Mouse (Mus musculus): Measurements from ENCODE around the gene Lrriq1. TPM values are rescaled to one million over a fixed set of nuclear protein-coding genes. Genes with fewer than 3 reads are reported as not detected.
A peak's percentile ranks its signal among the peaks of the same experiment; 100 is the strongest.

The Lrriq1 gene
- polyA plus RNA-seq (2014; fragmentation: Nextera tagmentation; extraction: Ambion mirVana), result 1.7 and 2.1 TPM in 2 replicates

- H3K27ac ChIP-seq (ENCODE audit: low read depth, low read length), result no peak within 1 kb of the TSS
- no peaks in the 10 kb centered on the region for H3K36me3 ChIP-seq (ENCODE audit: control insufficient read depth, insufficient read depth, low read length)
- peak within 1 kb of the TSS; percentile 74 for H3K4me2 ChIP-seq (ENCODE audit: low read depth, low read length, severe bottlenecking)
- no peaks in the 10 kb centered on the region for H3K27me3 ChIP-seq (ENCODE audit: control insufficient read depth, insufficient read depth, low read length)
- H3K9ac ChIP-seq (ENCODE audit: low read length), result peak within 1 kb of the TSS; percentile 58
- H3K4me1 ChIP-seq (replicated peaks; ENCODE audit: control insufficient read depth, insufficient read depth, low read length), result no peaks in the 10 kb centered on the region
- ATAC-seq (replicated peaks; ENCODE audit: low FRiP score) (peak; percentile 100), DNase-seq (ENCODE audit: low spot score) (peak; percentile 77)
- peak within 1 kb of the TSS; percentile 57 for H3K4me3 ChIP-seq (ENCODE audit: low read depth, low read length)
- 8% methylated on average over 25 of the region's 25 CpGs for WGBS
- no peaks in the 10 kb centered on the region for H3K9me3 ChIP-seq (ENCODE audit: control insufficient read depth, low read length)
Measured at GRCm38 (mm10) chr10:103235707-103236459, at the start of gene Lrriq1. Lrriq1 (minus strand) TSS chr10:103236322.

GRCm38 (mm10) chr10:103253842-103254803 lies 18.0 kb upstream of the Lrriq1 start:
- peak; percentile 72; the same call in 1 of the 2 replicates for ATAC-seq (replicated peaks; ENCODE audit: low FRiP score)
- Histone ChIP-seq H3K4me3 (ENCODE audit: low read depth, low read length) (no peak overlapping the region), H3K36me3 (ENCODE audit: control insufficient read depth, insufficient read depth, low read length) (no peaks in the 10 kb centered on the region), H3K9ac (ENCODE audit: low read length) (no peak overlapping the region), H3K27me3 (ENCODE audit: control insufficient read depth, insufficient read depth, low read length) (no peaks in the 10 kb centered on the region), H3K27ac (ENCODE audit: low read depth, low read length) (no peak overlapping the region), H3K4me1 (replicated peaks; ENCODE audit: control insufficient read depth, insufficient read depth, low read length) (no peaks in the 10 kb centered on the region), H3K4me2 (ENCODE audit: low read depth, low read length, severe bottlenecking) (no peak overlapping the region), H3K9me3 (ENCODE audit: control insufficient read depth, low read length) (no peaks in the 10 kb centered on the region)
- 63% methylated on average over 5 of the region's 5 CpGs for WGBS
- DNase-seq (ENCODE audit: low spot score), result no peak

GRCm38 (mm10) chr10:103236460-103236772 lies 294 bp upstream of the Lrriq1 start:
- 20% methylated on average over 4 of the region's 4 CpGs for WGBS
- Histone ChIP-seq H3K27ac (ENCODE audit: low read depth, low read length) (no peak overlapping the region), H3K36me3 (ENCODE audit: control insufficient read depth, insufficient read depth, low read length) (no peaks in the 10 kb centered on the region), H3K4me3 (ENCODE audit: low read depth, low read length) (peak overlapping the region; percentile 57), H3K9me3 (ENCODE audit: control insufficient read depth, low read length) (no peaks in the 10 kb centered on the region), H3K4me1 (replicated peaks; ENCODE audit: control insufficient read depth, insufficient read depth, low read length) (no peaks in the 10 kb centered on the region), H3K9ac (ENCODE audit: low read length) (no peak overlapping the region), H3K27me3 (ENCODE audit: control insufficient read depth, insufficient read depth, low read length) (no peaks in the 10 kb centered on the region), H3K4me2 (ENCODE audit: low read depth, low read length, severe bottlenecking) (no peak overlapping the region)
- ATAC-seq (replicated peaks; ENCODE audit: low FRiP score) (peak; percentile 47), DNase-seq (ENCODE audit: low spot score) (no peak)

GRCm38 (mm10) chr10:103226646-103227045 lies 9.5 kb downstream of the Lrriq1 start:
- no peaks in the 10 kb centered on the region for H3K9me3 ChIP-seq (ENCODE audit: control insufficient read depth, low read length)
- no peaks in the 10 kb centered on the region for H3K36me3 ChIP-seq (ENCODE audit: control insufficient read depth, insufficient read depth, low read length)
- no peaks in the 10 kb centered on the region for H3K27me3 ChIP-seq (ENCODE audit: control insufficient read depth, insufficient read depth, low read length)
- no peak overlapping the region for H3K4me2 ChIP-seq (ENCODE audit: low read depth, low read length, severe bottlenecking)
- ATAC-seq (replicated peaks; ENCODE audit: low FRiP score) (no peak), DNase-seq (ENCODE audit: low spot score) (no peak)
- H3K4me1 ChIP-seq (replicated peaks; ENCODE audit: control insufficient read depth, insufficient read depth, low read length), result no peaks in the 10 kb centered on the region
- H3K27ac ChIP-seq (ENCODE audit: low read depth, low read length), result no peak overlapping the region
- H3K9ac ChIP-seq (ENCODE audit: low read length), result no peak overlapping the region
- WGBS, result 89% methylated on average over 1 of the region's 1 CpGs
- H3K4me3 ChIP-seq (ENCODE audit: low read depth, low read length), result no peak overlapping the region

- H3K4me2 ChIP-seq (ENCODE audit: low read depth, low read length, severe bottlenecking), result no peak overlapping the region
- no peak overlapping the region for H3K4me3 ChIP-seq (ENCODE audit: low read depth, low read length)
- no peaks in the 10 kb centered on the region for H3K4me1 ChIP-seq (replicated peaks; ENCODE audit: control insufficient read depth, insufficient read depth, low read length)
- H3K27me3 ChIP-seq (ENCODE audit: control insufficient read depth, insufficient read depth, low read length), result no peaks in the 10 kb centered on the region
- DNase-seq (ENCODE audit: low spot score) (no peak), ATAC-seq (replicated peaks; ENCODE audit: low FRiP score) (peak; percentile 76)
- H3K9me3 ChIP-seq (ENCODE audit: control insufficient read depth, low read length), result no peaks in the 10 kb centered on the region
- H3K27ac ChIP-seq (ENCODE audit: low read depth, low read length), result no peak overlapping the region
- H3K36me3 ChIP-seq (ENCODE audit: control insufficient read depth, insufficient read depth, low read length), result no peaks in the 10 kb centered on the region
- WGBS, result 54% methylated on average over 4 of the region's 4 CpGs
- H3K9ac ChIP-seq (ENCODE audit: low read length), result no peak overlapping the region
Measured at GRCm38 (mm10) chr10:103194655-103195328, 41.3 kb downstream of the Lrriq1 start.

- Histone ChIP-seq H3K27ac (ENCODE audit: low read depth, low read length) (no peak overlapping the region), H3K4me2 (ENCODE audit: low read depth, low read length, severe bottlenecking) (no peak overlapping the region), H3K4me1 (replicated peaks; ENCODE audit: control insufficient read depth, insufficient read depth, low read length) (no peaks in the 10 kb centered on the region), H3K36me3 (ENCODE audit: control insufficient read depth, insufficient read depth, low read length) (no peaks in the 10 kb centered on the region), H3K27me3 (ENCODE audit: control insufficient read depth, insufficient read depth, low read length) (no peaks in the 10 kb centered on the region), H3K9me3 (ENCODE audit: control insufficient read depth, low read length) (no peaks in the 10 kb centered on the region), H3K4me3 (ENCODE audit: low read depth, low read length) (no peak overlapping the region), H3K9ac (ENCODE audit: low read length) (no peak overlapping the region)
- no peak for ATAC-seq (replicated peaks; ENCODE audit: low FRiP score)
- 79% methylated on average over 8 of the region's 8 CpGs for whole genome bisulfite sequencing
- DNase-seq (ENCODE audit: low spot score), result no peak
Measured at GRCm38 (mm10) chr10:103145769-103146379, 90.2 kb downstream of the Lrriq1 start.

- Histone ChIP-seq H3K27ac (ENCODE audit: low read depth, low read length) (no peak overlapping the region), H3K9me3 (ENCODE audit: control insufficient read depth, low read length) (no peaks in the 10 kb centered on the region), H3K9ac (ENCODE audit: low read length) (no peak overlapping the region), H3K4me3 (ENCODE audit: low read depth, low read length) (no peak overlapping the region), H3K36me3 (ENCODE audit: control insufficient read depth, insufficient read depth, low read length) (no peaks in the 10 kb centered on the region), H3K4me2 (ENCODE audit: low read depth, low read length, severe bottlenecking) (no peak overlapping the region), H3K27me3 (ENCODE audit: control insufficient read depth, insufficient read depth, low read length) (no peaks in the 10 kb centered on the region), H3K4me1 (replicated peaks; ENCODE audit: control insufficient read depth, insufficient read depth, low read length) (no peaks in the 10 kb centered on the region)
- no peak for DNase-seq (ENCODE audit: low spot score)
- WGBS, result 79% methylated on average over 11 of the region's 11 CpGs
- ATAC-seq (replicated peaks; ENCODE audit: low FRiP score), result no peak
Measured at GRCm38 (mm10) chr10:103144927-103145768, 91.0 kb downstream of the Lrriq1 start.

All from forebrain, embryonic 11.5 days (tissue).